ENCODE assay signal across 9 mouse cellular contexts in genomic region chr1:133314364-133314763, GRCm38 (mm10). TPM values are rescaled to one million over a fixed set of nuclear protein-coding genes. Genes with fewer than 3 reads are reported as not detected.
A peak's percentile ranks its signal among the peaks of the same experiment; 100 is the strongest.
DNase-seq lines count a peak whose midpoint lies in the region; ATAC-seq and TF ChIP-seq lines count a peak whose summit lies in the region.
"Had no signal": no experiment of that assay in that cellular context is flagged by ENCODE, and none has a peak within 500 bp of the region (broad histone marks: within the 10 kb centered on the region; RNA-seq: fewer than 3 reads in every experiment).

No protein-coding gene starts in this region.

- 0 out of 2 replicates have a peak, but pooled peaks cover 4% of the 10 kb centered on the region for H3K9me3 ChIP-seq in embryonic facial prominence, embryonic 14.5 days (ENCODE audit: control insufficient read depth, low read length)
- H3K9me3 ChIP-seq in liver, embryonic 14.5 days (ENCODE audit: control insufficient read depth, low read length): no peaks in the 10 kb centered on the region; the same call in 1 of the 2 replicates
- H3K9me3 ChIP-seq: hindbrain, embryonic 15.5 days had no signal

- H3K9ac ChIP-seq in embryonic facial prominence, embryonic 14.5 days (ENCODE audit: low read depth, low read length): no peak overlapping the region
- no peak overlapping the region for H3K9ac ChIP-seq in liver, embryonic 14.5 days (replicated peaks)
- H3K9ac ChIP-seq: hindbrain, embryonic 15.5 days had no signal

- no peak for ATAC-seq in embryonic facial prominence, embryonic 14.5 days (ENCODE audit: low read depth)
- no peak for ATAC-seq in liver, embryonic 14.5 days (ENCODE audit: insufficient read depth)

- H3K4me1 ChIP-seq in cerebellum, adult 2 months (ENCODE audit: control insufficient read depth, insufficient read depth, low read length): no peaks in the 10 kb centered on the region
- no peaks in the 10 kb centered on the region for H3K4me1 ChIP-seq in embryonic facial prominence, embryonic 14.5 days (ENCODE audit: control insufficient read depth, insufficient read depth, low read length)
- no peaks in the 10 kb centered on the region for H3K4me1 ChIP-seq in liver, embryonic 14.5 days (replicated peaks; ENCODE audit: control insufficient read depth in 2 of 2, insufficient read depth in 2 of 2, low read length in 1 of 2)

- H3K27me3 ChIP-seq in cerebellum, adult 2 months (ENCODE audit: control insufficient read depth, insufficient read depth, low read length): no peaks in the 10 kb centered on the region
- no peaks in the 10 kb centered on the region for H3K27me3 ChIP-seq in embryonic facial prominence, embryonic 14.5 days (replicated peaks; ENCODE audit: control insufficient read depth, insufficient read depth, low read length)
- H3K27me3 ChIP-seq in liver, embryonic 14.5 days (ENCODE audit: control insufficient read depth, insufficient read depth, low read length): no peaks in the 10 kb centered on the region
- H3K27me3 ChIP-seq: hindbrain, embryonic 15.5 days had no signal

- no peak for TF ChIP-seq POLR2A in cerebellum, adult 2 months (IDR thresholded peaks at IDR 0.05; ENCODE audit: borderline replicate concordance, insufficient read depth, low read length)

- no peaks in the 10 kb centered on the region for H3K36me3 ChIP-seq in embryonic facial prominence, embryonic 14.5 days (ENCODE audit: control insufficient read depth, insufficient read depth, low read length)
- H3K36me3 ChIP-seq in liver, embryonic 14.5 days (replicated peaks; ENCODE audit: control insufficient read depth, insufficient read depth, low read depth): no peaks in the 10 kb centered on the region
- H3K36me3 ChIP-seq: hindbrain, embryonic 15.5 days had no signal

- WGBS in cerebellum, adult 2 months: 36% methylated on average over 8 of the region's 8 CpGs
- 24% methylated on average over 7 of the region's 8 CpGs for WGBS in embryonic facial prominence, embryonic 14.5 days
- WGBS in liver, embryonic 14.5 days (ENCODE audit: insufficient replicate concordance): 23% methylated on average over 8 of the region's 8 CpGs

- H3K4me3 ChIP-seq in cerebellum, adult 2 months (replicated peaks; ENCODE audit: insufficient read depth, low read depth, low read length): no peak overlapping the region
- no peak overlapping the region for H3K4me3 ChIP-seq in left cerebral cortex, adult 2 months
- H3K4me3 ChIP-seq in embryonic facial prominence, embryonic 14.5 days (ENCODE audit: low read depth, low read length): no peak overlapping the region
- H3K4me3 ChIP-seq in liver, embryonic 14.5 days (ENCODE audit: insufficient read depth in 1 of 2, low read depth in 2 of 2, low read length in 2 of 2): no peak overlapping the region
- H3K4me3 ChIP-seq: hindbrain, embryonic 15.5 days had no signal

- intact Hi-C loops in left cerebral cortex, adult 2 months (cut with DNase I): loop anchor here (1.0 to 2.0 kb wide), 2 partner anchors 39 to 296 kb away; partner anchors contain the start of gene Snrpe
- intact Hi-C loops in left cerebral cortex, postnatal 36 days (cut with DNase I): loop anchor here (2.0 kb wide), 1 partner anchor 38 kb away; no protein-coding TSS in a partner anchor

- no peak overlapping the region for H3K27ac ChIP-seq in cerebellum, adult 2 months (ENCODE audit: insufficient read depth, low read length)
- H3K27ac ChIP-seq in left cerebral cortex, adult 2 months: no peak overlapping the region
- H3K27ac ChIP-seq in embryonic facial prominence, embryonic 14.5 days (replicated peaks; ENCODE audit: low read depth, low read length): no peak overlapping the region
- H3K27ac ChIP-seq in liver, embryonic 14.5 days: no peak overlapping the region
- H3K27ac ChIP-seq: hindbrain, embryonic 15.5 days had no signal

- TF ChIP-seq CTCF in cerebellum, adult 2 months (IDR thresholded peaks at IDR 0.05; ENCODE audit: borderline replicate concordance, insufficient read depth, low read depth, low read length): peak; percentile 67
- peak; percentile 85 for TF ChIP-seq CTCF in left cerebral cortex, adult 2 months (IDR thresholded peaks at IDR 0.05)
- peak; percentile 78 for TF ChIP-seq CTCF in liver, embryonic 14.5 days (IDR thresholded peaks at IDR 0.05; ENCODE audit: low read depth)

- TF ChIP-seq EP300 in liver, embryonic 14.5 days (IDR thresholded peaks at IDR 0.05; ENCODE audit: low read depth): no peak

- DNase-seq in cerebellum, adult 2 months: peak in 1 of 2 experiments; percentile 18
- no peak for DNase-seq in cerebellum, adult 11 months
- peak; percentile 40 to 55 for DNase-seq in left cerebral cortex, adult 2 months (ENCODE audit: extremely low spot score in 1 of 2, low spot score in 2 of 2)
- DNase-seq in left cerebral cortex, postnatal 36 days (ENCODE audit: low spot score in 2 of 2): no peak
- DNase-seq in ZHBTc4 (ENCODE audit: low read depth, low spot score): peak; percentile 85
- peak; percentile 51 for DNase-seq in embryonic facial prominence, embryonic 14.5 days (ENCODE audit: low spot score)
- DNase-seq in liver, embryonic 14.5 days (ENCODE audit: low read depth in 3 of 3, low spot score in 3 of 3): peak in 2 of 3 experiments; percentile 12 to 14
- peak; percentile 40 to 81 for DNase-seq in spleen, postnatal 4 days (ENCODE audit: low spot score in 2 of 2)

- H3K4me2 ChIP-seq in embryonic facial prominence, embryonic 14.5 days (ENCODE audit: low read depth, low read length): no peak overlapping the region
- H3K4me2 ChIP-seq in liver, embryonic 14.5 days (ENCODE audit: low read depth): no peak overlapping the region
- H3K4me2 ChIP-seq: hindbrain, embryonic 15.5 days had no signal

RNA-seq across cellular contexts. Expression of gene Golt1a, which starts 4.8 kb away (rescaled TPM):
- not detected in 2 replicates for polyA plus RNA-seq in cerebellum, adult 2 months (2012; rRNA removed)
- under 1 TPM; 0.37 to 0.72 TPM for total RNA-seq in left cerebral cortex, adult 2 months (2021)
- 1 to 10 TPM in 1 of 2 experiments, under 1 TPM in 1; 0.48 to 2.0 TPM for total RNA-seq in left cerebral cortex, postnatal 36 days (2021)
- not detected in 2 replicates for polyA plus RNA-seq in embryonic facial prominence, embryonic 14.5 days (2014; fragmentation: Nextera tagmentation; extraction: Ambion mirVana)
- polyA plus RNA-seq in liver, embryonic 14.5 days (2012; rRNA removed): 2.8 and 3.3 TPM in 2 replicates
- polyA plus RNA-seq in liver, embryonic 14.5 days (2014; fragmentation: Nextera tagmentation; extraction: Ambion mirVana): 8.0 and 9.1 TPM in 2 replicates
- polyA plus RNA-seq: hindbrain, embryonic 15.5 days had no signal

RNA-seq across cellular contexts. Expression of gene Kiss1, which starts 7.3 kb away (rescaled TPM):
- not detected in 2 replicates for polyA plus RNA-seq in cerebellum, adult 2 months (2012; rRNA removed)
- 1 to 10 TPM in 1 of 2 experiments, not detected in 1; 1.6 TPM for total RNA-seq in left cerebral cortex, adult 2 months (2021)
- not detected for total RNA-seq in left cerebral cortex, postnatal 36 days (2021)
- polyA plus RNA-seq in embryonic facial prominence, embryonic 14.5 days (2014; fragmentation: Nextera tagmentation; extraction: Ambion mirVana): not detected in 2 replicates
- not detected in 2 replicates for polyA plus RNA-seq in liver, embryonic 14.5 days (2012; rRNA removed)
- polyA plus RNA-seq in liver, embryonic 14.5 days (2014; fragmentation: Nextera tagmentation; extraction: Ambion mirVana): not detected in 2 replicates

RNA-seq across cellular contexts. Expression of gene Ren1, which starts 35.9 kb away (rescaled TPM):
- polyA plus RNA-seq in cerebellum, adult 2 months (2012; rRNA removed): 0.08 and 0.13 TPM in 2 replicates
- total RNA-seq in left cerebral cortex, adult 2 months (2021): not detected
- total RNA-seq in left cerebral cortex, postnatal 36 days (2021): not detected
- 5.9 and 6.6 TPM in 2 replicates for polyA plus RNA-seq in embryonic facial prominence, embryonic 14.5 days (2014; fragmentation: Nextera tagmentation; extraction: Ambion mirVana)
- 0.41 and 0.50 TPM in 2 replicates for polyA plus RNA-seq in liver, embryonic 14.5 days (2012; rRNA removed)
- polyA plus RNA-seq in liver, embryonic 14.5 days (2014; fragmentation: Nextera tagmentation; extraction: Ambion mirVana): 0.57 and 0.90 TPM in 2 replicates

RNA-seq across cellular contexts. Expression of gene Etnk2, which starts 49.0 kb away (rescaled TPM):
- polyA plus RNA-seq in cerebellum, adult 2 months (2012; rRNA removed): 5.0 and 5.6 TPM in 2 replicates
- total RNA-seq in left cerebral cortex, adult 2 months (2021): 10 to 100 TPM; 12.4 to 14.6 TPM
- 10 to 100 TPM in 1 of 2 experiments, 1 to 10 TPM in 1; 7.8 to 10.2 TPM for total RNA-seq in left cerebral cortex, postnatal 36 days (2021)
- 3.3 and 3.4 TPM in 2 replicates for polyA plus RNA-seq in embryonic facial prominence, embryonic 14.5 days (2014; fragmentation: Nextera tagmentation; extraction: Ambion mirVana)
- 3.4 and 3.7 TPM in 2 replicates for polyA plus RNA-seq in liver, embryonic 14.5 days (2012; rRNA removed)
- 4.9 and 5.5 TPM in 2 replicates for polyA plus RNA-seq in liver, embryonic 14.5 days (2014; fragmentation: Nextera tagmentation; extraction: Ambion mirVana)

Comparison
In these comparisons a context has a peak if more than half of its experiments do, and no peak if none do; other contexts are left out.
1. DNase-seq: peak in left cerebral cortex, adult 2 months (2 of 2), ZHBTc4 (single experiment), embryonic facial prominence, embryonic 14.5 days (single experiment), liver, embryonic 14.5 days (2 of 3) and spleen, postnatal 4 days (2 of 2); none in cerebellum, adult 11 months (single experiment) and left cerebral cortex, postnatal 36 days (0 of 2).
2. Peak in every context shown above with its lines, with median percentiles within 50 percentile points of each other: CTCF ChIP-seq.